Mouse (Mus musculus) olfactory bulb, adult 2 months (tissue): ENCODE measurements at regions not wholly inside any gene's neighbourhood (a gene's known extent, or its start where the extent isn't known, plus 50 kb on each side); places are given as distances from the start of the nearest gene placed in this dataset.

Experiments
- CTCF ChIP-seq: fragments of 200-500 bp; IDR thresholded peaks from 2 replicates; pipeline ENCODE4 v1.5.1; 2012; ENCODE audit warnings: low read depth, mild to moderate bottlenecking, low read length, moderate library complexity; ENCODE audit not compliant: insufficient read depth
- POLR2A ChIP-seq: fragments of 200-500 bp; IDR thresholded peaks from 2 replicates; pipeline ENCODE4 v1.6.1; 2012; ENCODE audit warnings: mild to moderate bottlenecking, low read depth, low read length, moderate library complexity; ENCODE audit not compliant: insufficient read depth

- no peak for TF ChIP-seq CTCF
- TF ChIP-seq POLR2A, result no peak
Measured at GRCm38 (mm10) chr2:123558123-123558650, 531.6 kb upstream of the Sema6d start.
